Mouse (Mus musculus): ENCODE results near the gene Nbas.

- TF ChIP-seq CTCF (IDR thresholded peaks at IDR 0.05; ENCODE audit: insufficient read depth, low read depth, low read length) (no peak), POLR2A (IDR thresholded peaks at IDR 0.05; ENCODE audit: insufficient read depth, low read depth, low read length) (no peak)
These were observed 250.5 kb downstream of the Nbas start for GRCm38 (mm10) chr12:13519413-13519812.

All from olfactory bulb, adult 2 months (tissue).